Mouse (Mus musculus): Measurements from ENCODE around the gene Pomgnt1. TPM values are rescaled to one million over a fixed set of nuclear protein-coding genes. Genes with fewer than 3 reads are reported as not detected.

Gene Pomgnt1
- 21.2 and 24.2 TPM in 2 replicates for total RNA-seq (2017)

DNA sequence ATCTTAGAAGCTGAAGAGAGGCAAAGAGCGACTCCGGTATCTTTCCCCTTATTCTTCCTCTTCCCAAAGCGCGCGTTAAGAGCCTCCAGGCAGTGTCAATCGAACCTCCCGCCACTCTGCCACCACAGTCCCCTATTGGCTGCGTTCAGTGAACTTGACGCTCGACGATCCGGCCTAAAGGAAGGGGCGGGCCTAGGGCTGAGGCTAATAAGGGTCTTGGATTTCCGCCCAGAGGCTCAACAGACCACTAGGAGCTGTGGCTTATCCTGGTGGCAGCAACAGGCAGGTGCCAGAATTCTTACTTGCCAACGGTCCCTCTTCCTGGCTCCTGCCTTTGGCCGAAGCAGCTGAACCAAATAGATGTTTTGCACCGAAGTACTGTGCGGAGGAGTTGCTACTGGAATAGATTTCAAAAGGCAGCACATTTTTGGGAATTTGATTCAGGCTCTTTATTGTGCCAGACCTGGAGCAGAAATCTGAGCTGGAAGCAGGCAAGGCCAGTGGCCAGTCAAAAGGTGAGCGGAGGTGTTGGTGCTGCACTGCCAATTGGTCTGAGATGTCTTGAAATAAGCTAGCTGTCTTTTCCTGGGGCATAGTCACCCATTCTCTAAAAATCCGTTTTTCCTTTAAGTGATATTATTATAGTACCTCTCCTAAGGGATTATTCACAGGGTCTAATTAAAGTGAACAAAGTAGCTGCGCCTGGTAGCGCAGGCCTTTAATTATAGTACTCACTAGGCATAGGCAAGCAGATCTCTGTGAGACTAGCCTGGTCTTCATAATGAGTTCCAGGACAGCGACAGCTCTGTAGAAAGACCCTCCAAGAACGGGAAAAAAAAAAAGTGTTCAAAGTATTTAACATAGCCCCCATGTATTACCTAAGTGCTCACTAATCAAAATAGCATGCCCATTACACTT, at the start of gene Pomgnt1, which contains the start of gene Rad54l:
Gene Pomgnt1, plus strand, starts transcription at position 239 of the 918 bp plus-strand sequence.
Gene Rad54l, minus strand, starts transcription at position 89 of the 918 bp plus-strand sequence.
- ATAC-seq (ENCODE audit: extremely low read depth, insufficient number of reproducible peaks, low FRiP score, poor library complexity, severe bottlenecking), result peak; percentile 95

DNA sequence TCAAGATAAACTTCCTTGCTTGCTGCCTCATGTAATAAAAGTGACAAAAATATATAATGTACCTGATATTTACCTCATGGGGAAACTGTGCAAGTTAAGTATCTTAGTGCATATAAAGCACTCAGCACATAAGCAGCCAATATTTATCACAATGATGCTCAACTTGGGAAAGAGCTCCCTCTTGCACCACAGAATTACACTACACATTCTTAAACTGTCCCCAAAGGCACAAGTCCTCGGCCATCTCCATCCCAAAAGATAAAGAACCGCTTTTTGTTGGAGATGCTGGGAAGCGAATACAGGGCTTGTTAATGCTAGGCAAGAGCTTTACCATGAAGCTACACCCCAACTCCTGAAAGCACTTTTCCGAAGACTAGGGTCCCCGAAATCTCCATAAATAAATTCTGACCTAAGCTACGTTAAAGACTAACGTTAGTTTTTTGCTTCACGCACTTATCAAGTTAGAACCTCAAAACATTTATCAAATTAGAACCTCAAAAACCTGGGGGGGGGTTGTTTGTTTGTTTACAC, 49.4 kb upstream of the Pomgnt1 start:
- ATAC-seq (ENCODE audit: extremely low read depth, insufficient number of reproducible peaks, low FRiP score, poor library complexity, severe bottlenecking), result no peak

GRCm38 (mm10) chr4:116074861-116075620, 48.6 kb upstream of the Pomgnt1 start, which contains the start of the genes Uqcrh and Lrrc41:
Uqcrh (minus strand) TSS chr4:116075071.
Lrrc41 (plus strand) TSS chr4:116075269.
- peak; percentile 86 for ATAC-seq (ENCODE audit: extremely low read depth, insufficient number of reproducible peaks, low FRiP score, poor library complexity, severe bottlenecking)

GRCm38 (mm10) chr4:116075631-116076368, 47.8 kb upstream of the Pomgnt1 start:
- peak; percentile 43 for ATAC-seq (ENCODE audit: extremely low read depth, insufficient number of reproducible peaks, low FRiP score, poor library complexity, severe bottlenecking)

DNA sequence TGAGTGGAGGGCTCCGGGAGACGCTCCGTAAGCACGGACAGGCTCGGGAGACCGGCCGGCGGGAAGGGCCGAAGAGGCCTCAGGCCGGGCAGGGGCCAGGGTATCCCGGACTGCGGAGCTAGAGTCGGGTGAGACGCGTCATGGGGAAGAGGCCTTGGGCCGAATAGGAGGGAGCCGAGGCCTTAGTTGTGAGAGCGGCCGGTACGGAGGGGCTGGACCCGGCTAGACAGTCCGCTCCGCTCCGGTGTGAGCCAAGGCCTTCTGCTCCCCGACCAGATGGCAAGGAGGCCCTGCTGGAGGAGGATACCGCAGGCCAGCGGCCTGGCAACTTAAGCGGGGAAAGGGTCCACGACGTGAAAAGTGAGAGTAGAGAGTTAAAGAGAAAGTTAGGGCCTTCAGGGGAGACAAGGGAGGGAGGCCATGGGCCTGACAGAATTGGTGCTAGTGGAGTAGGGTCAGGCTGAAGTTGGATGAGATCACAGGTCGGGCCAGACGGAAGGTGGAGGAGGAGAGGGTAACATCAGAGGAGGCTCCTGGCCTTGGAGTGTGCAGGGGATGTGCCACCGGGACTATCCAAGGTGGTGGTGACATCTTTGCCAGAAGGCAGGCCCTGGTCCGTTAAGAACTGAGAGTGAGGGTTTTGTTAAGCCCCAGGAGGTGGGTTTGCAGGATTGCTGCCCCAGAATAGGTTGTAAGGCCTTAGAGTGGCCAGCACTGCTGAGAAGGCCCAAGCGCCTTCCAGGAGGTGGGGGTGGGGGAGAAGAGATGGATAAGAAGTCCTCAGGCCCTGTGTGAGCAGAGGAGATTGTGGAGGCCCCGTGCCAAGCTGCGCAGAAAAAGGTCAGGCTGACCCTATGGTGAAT, 47.0 kb upstream of the Pomgnt1 start:
- no peak for ATAC-seq (ENCODE audit: extremely low read depth, insufficient number of reproducible peaks, low FRiP score, poor library complexity, severe bottlenecking)

- no peak for ATAC-seq (ENCODE audit: extremely low read depth, insufficient number of reproducible peaks, low FRiP score, poor library complexity, severe bottlenecking)
Observed at GRCm38 (mm10) chr4:116077240-116078095, 46.2 kb upstream of the Pomgnt1 start.

DNA sequence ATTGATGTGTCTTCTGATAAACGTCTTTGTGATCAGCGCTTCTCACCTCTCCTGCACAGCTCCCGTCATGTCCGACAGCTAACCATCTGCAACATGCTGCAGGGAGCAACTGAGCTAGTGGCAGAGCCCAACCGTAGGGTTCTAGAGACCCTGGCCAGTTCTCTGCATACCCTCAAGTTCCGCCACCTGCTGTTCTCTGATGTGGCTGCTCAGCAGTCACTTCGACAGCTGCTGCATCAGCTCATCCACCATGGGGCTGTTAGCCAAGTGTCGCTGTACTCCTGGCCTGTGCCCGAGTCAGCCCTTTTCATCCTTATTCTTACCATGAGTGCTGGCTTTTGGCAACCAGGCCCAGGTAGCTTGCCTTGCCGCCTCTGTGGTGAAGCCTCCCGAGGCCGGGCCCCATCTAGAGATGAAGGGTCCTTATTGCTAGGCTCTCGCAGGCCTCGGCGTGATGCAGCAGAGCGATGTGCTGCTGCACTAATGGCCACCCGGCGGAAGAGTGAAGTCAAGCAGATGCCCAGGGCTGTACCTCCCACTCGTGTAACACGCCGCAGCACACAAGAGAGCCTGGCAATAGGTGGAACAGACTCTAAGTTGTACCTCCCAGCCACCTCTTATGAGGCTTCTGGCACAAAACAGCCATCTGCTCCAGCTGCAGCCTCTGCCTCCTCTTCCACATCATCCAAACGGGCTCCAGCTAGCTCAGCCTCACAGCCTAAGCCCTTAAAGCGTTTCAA, 35.0 kb upstream of the Pomgnt1 start:
- no peak for ATAC-seq (ENCODE audit: extremely low read depth, insufficient number of reproducible peaks, low FRiP score, poor library complexity, severe bottlenecking)

GRCm38 (mm10) chr4:116096291-116096690, 27.3 kb upstream of the Pomgnt1 start:
- ATAC-seq (ENCODE audit: extremely low read depth, insufficient number of reproducible peaks, low FRiP score, poor library complexity, severe bottlenecking), result no peak

GRCm38 (mm10) chr4:116097211-116097610, 26.4 kb upstream of the Pomgnt1 start:
- ATAC-seq (ENCODE audit: extremely low read depth, insufficient number of reproducible peaks, low FRiP score, poor library complexity, severe bottlenecking), result no peak

- no peak for ATAC-seq (ENCODE audit: extremely low read depth, insufficient number of reproducible peaks, low FRiP score, poor library complexity, severe bottlenecking)
Observed at GRCm38 (mm10) chr4:116100959-116101358, 22.7 kb upstream of the Pomgnt1 start.

- ATAC-seq (ENCODE audit: extremely low read depth, insufficient number of reproducible peaks, low FRiP score, poor library complexity, severe bottlenecking), result no peak
Observed at GRCm38 (mm10) chr4:116105278-116105677, 18.4 kb upstream of the Pomgnt1 start.

DNA sequence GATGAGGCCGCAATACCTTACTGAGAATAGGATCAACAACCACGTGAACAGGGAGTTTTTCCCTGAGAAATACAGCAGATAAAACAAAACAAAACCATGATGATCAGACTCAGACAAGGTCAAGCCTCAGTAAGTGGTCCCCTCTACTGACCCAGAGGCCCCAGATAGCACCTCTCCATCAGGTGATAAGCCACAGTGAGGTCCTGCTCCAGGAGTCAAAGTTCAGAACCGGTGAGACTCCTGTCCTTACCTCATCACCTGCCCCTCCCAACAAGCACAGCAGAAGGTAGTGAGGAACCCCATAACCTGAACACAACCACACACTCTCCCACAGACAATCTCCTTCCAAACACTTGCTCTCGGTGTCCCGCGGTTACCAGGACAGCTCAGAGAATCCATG, 12.9 kb upstream of the Pomgnt1 start:
- ATAC-seq (ENCODE audit: extremely low read depth, insufficient number of reproducible peaks, low FRiP score, poor library complexity, severe bottlenecking), result no peak

DNA sequence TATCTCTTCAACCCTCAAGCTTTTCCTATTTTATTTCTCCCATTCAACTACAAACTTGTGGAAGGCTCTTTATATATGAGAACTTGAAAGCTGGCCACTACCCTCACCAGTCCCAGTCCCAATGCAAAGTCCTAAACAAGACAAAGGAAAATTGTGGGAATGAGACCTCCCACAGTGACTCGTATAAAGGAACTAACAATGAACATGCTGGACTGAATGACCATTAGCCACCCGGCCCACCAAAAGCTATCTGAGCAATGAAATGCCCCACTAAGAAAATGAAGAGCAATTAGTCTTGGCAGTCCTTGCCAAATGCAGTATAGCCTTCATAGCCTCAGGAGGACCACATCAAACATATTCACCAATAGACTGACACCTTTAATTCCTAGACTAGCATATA, 12.2 kb upstream of the Pomgnt1 start:
- no peak for ATAC-seq (ENCODE audit: extremely low read depth, insufficient number of reproducible peaks, low FRiP score, poor library complexity, severe bottlenecking)

GRCm38 (mm10) chr4:116122762-116123161, 878 bp upstream of the Pomgnt1 start:
- ATAC-seq (ENCODE audit: extremely low read depth, insufficient number of reproducible peaks, low FRiP score, poor library complexity, severe bottlenecking), result no peak

- no peak for ATAC-seq (ENCODE audit: extremely low read depth, insufficient number of reproducible peaks, low FRiP score, poor library complexity, severe bottlenecking)
Observed at GRCm38 (mm10) chr4:116125803-116126386, 2.3 kb downstream of the Pomgnt1 start.

DNA sequence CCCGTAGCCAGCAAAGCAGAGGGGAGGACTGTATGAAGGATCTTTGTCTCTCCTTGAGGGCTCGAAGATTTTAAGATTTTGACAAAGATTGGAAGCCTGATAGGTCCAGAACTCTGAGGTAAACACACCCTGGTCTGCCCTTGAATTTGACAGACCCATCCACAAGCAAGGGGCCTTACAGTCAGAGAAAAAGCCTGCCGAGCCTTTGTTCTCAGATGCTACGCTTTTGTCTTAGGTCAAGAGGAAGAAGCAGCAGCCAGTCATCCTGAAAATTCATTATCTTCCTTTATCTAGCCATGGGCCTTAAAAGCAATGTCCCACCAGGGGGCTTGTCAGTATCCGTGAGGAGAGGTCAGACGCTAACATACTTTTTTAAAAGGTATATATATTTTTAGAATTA, 4.3 kb downstream of the Pomgnt1 start:
- ATAC-seq (ENCODE audit: extremely low read depth, insufficient number of reproducible peaks, low FRiP score, poor library complexity, severe bottlenecking), result no peak

All from neutrophil, adult 5-6 weeks (primary cell).